Mouse (Mus musculus) cerebellum, postnatal 10 days (tissue): ENCODE results near the gene Ror2.

Experiments used
- DNase-seq, 2 experiments: peaks; one replicate each; pipeline ENCODE4 v3.0.0; 2021; ENCODE audit warnings: mixed read lengths in 2 of 2

Gene Ror2

DNA sequence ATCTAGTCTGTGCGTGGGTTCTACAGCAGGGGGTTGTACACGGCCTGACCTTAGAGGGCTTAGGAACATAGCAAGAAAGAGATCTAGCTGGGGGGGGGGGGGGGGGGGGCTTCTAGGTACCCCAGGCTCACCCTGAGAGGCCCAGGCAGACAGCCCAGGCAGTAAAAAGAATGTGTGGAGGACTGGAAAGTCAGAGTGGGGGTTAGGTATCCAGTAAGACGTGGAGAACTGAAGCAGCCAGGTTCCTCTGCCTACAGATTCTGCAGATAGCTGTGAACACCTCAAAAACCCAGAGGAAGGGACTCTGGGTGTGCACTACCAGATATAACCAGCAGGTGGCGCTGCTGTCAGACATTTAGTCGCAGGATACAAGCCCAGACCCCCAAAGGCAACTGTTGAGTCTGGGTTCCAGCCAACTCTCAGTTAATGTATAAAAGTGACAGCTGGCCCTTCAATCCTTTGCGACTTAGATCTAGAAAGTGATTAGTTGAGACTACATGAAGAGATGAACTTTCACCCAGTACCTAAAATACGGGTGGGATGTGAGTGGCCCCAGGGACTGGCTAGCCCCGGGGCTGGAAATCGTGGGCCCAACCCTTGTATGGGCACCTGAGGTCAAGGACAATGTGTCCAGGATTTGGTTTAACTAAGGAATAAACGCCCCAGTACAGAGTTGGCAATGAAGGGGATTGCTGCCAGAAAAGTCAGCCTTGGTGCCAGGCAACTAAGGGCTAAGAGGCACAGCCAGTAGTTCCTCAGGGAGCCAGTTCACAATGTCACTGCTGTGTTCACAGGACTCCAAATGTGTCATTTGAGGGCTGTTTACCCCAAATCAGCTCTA lies 166.1 kb downstream of the Ror2 start:
- DNase-seq = peak; percentile 95 to 98

DNA sequence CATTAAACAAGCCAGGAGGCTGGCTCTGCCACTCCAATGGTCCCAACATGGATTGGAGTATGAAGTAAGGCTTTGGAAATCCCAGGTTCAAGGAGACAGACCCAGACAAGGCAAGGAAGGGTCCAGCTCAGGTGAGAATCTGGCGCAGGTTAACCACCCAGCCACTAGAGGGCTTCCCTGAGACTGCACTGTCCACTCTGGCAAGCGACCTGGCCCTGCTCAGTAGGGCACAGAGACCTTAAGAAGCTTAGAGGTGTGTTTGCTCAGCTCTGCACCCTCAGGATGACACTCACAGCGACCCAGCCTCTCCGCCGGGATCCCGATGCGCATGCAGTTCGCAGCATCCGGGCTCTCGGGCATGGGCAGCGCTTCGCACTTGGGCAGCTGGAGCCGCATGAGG lies 167.5 kb downstream of the Ror2 start:
- peak; percentile 37 to 40 for DNase-seq

DNA sequence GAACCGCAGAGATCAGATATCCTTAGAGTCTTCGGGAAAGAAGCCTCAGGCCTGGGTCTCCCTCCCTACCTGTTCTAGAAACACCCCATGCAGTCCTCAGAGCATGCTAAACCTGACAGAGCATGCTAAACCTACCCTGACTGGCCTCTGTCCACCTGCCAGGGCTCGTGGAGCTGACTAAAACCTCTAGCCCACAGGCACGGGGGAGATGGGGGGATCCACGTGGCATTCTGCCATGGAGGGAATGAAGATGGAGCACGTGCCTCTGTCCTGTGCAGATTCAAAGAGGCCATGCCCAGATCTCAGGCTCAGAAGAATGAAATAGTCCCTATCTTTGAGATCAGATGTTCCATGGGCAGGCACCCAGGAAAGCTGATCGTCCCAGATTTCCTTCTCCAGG lies 168.0 kb downstream of the Ror2 start:
- DNase-seq = peak; percentile 66 to 74

DNA sequence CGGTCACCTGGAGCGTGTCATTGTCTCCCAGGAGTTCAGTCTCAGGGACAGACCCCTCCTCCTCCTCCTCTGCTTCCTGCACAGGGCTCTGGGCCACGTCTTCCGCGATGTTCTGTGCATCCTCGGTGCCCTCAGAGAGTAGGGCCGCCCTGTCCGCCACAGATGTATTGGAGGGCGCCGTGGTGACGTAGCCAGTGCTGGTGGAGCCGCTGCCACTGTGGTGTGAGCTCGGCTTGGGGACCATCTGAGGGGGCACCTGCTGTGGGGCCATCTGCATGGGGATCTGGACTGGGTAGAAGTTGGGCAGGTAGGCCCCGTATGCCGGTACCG lies 175.7 kb downstream of the Ror2 start:
- DNase-seq = peak in 1 of 2 experiments; percentile 38

DNA sequence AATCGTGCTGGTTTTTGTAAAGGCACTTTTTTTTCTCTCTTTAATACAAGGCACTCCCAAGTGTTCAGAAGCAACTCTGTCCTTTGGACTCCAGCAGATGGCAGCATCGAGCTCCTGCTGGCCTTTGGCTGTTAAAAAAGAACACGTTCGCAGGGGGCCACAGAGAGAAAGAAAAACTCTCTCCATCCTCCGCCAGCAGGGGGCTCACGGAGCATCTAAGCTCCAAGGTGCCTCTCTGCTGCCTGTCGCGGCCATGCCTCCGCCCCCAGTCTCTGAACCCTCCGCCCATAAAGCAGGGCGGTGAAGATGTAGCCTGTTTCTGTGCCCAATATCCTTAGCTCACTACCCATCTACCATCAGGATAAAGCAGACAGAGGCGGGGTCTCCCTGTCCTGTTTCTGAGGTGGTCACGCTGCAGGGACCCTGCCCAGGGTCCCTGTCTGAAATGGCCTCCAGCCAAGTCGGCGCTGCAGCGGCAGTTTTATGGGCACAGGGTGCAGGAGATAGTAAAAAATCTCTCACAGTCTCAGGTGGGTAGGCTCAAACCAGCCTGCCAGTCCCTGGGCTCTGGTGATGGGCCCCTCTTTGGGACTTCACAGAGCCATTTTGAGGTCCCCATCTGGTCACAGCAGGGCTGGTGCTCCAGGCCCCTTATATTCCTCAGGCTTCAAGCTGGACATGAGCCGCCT lies 176.2 kb downstream of the Ror2 start:
- peak; percentile 98 to 99 for DNase-seq

DNA sequence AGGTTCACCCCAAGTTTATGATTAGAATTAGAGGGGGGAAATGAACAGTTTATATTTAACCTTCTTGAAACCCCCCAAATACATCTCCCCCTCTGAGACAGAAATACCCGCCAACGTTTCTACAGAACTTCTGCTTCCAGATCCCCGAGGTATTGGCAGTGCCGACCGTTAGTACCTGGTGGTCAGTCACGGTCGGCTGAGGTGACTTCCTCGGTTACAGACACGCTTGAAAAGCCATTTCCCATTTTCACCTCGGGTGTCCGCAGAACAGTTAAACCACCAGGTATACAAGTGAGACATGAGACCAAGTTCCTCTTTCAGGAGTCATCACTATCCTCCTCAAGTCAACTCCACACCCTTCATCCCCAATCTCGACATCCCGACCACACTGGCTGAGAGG lies 179.2 kb downstream of the Ror2 start:
- no peak for DNase-seq

DNA sequence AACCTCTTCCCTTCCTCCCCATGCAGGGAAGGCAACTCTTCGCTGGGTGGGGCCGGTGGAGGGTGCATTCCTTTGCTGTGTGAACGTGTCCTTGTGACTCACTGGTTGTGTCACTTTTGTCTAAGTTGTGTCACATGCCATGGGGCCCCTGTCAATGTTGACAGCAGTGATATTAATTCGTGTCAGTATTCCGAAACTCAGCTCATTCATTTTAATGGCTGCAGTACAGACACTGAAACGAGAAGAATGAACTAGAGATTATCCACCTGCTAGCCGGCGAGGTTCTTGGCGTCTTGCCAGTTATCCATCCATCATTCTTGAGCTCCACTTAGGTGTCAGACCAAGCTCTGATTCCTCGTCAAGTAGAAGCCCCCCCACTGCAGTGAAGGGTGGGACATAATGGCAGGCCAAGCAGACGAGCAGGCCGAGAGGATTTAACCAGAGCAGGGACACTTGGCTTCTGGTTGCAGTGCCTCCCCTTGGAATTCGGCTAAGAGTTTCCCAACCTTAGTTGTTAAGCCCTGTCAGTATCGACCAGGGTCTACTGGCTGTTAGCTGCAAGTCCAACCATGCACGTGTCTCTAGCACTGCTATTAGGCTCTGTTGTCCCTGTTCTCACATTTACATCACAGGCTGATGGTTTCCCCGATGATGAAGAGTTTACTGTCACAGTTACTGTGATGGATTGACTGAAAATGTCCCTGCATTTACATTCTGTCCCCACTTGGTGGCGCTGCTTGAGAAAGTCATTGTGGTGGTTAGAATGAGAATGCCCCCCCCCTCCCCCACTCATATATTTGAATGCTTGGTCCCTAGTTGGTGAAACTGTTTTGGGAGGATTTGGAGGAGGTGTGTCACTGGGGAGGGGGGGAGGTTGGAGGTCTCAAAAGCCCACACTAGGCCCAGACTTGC lies 185.9 kb downstream of the Ror2 start:
- peak; percentile 63 to 70 for DNase-seq

DNA sequence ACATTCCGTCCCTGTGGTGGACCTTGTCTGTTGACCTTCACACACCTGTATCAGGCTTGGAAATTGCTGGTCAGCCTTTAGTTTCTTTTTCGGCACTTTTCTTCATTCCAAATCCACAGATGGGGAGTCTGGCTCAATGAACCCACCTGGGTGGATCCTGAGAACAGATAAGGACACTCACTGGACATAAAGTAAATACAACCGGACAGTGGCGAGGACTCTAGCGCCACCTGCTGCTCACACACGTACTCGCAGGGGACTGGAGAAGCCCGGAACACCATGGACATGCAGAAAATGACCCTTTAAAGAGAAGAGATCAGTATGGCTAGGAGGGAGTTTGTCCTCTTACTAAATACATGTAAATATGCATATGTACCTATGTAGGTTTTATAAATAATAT lies 189.3 kb downstream of the Ror2 start:
- peak; percentile 90 to 93 for DNase-seq

DNA sequence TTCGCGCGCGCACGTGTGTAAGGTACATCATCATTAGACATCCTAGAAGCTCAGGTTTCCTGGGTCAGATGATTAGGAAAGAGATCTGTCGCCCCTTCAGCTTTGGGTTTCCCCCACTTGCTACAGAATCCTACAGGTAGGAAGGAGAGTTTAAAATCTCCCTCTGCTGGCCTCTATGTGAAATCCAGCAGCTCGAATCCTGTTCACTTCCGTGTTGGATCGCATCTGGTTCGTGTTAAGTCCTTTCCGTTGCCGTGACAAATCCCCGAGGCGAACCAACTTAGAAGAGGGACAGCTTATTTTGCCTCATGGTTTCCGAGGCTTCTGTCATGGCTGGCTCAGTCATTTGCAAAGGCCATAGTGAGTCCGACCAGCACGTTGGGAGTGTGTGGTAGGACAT lies 190.7 kb downstream of the Ror2 start:
- no peak for DNase-seq

DNA sequence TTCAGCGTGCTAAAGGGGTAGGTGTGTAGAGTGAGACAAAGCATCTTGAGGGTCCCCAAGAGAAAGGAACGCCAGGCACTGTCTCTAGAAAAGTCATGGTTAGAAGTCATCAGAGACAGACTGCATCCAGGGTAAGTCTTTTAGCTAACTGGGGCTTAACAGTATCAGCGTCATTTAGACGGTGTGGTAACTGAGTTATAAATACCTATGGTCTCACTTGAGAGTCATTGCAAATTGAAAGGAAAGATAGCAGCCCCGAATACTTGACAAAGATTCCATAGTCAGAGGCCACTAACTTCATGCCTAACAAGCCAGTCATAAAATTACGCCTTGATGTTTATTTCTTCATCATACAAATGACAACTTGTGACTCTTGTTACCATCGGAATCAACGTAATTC lies 191.3 kb downstream of the Ror2 start:
- no peak for DNase-seq

DNA sequence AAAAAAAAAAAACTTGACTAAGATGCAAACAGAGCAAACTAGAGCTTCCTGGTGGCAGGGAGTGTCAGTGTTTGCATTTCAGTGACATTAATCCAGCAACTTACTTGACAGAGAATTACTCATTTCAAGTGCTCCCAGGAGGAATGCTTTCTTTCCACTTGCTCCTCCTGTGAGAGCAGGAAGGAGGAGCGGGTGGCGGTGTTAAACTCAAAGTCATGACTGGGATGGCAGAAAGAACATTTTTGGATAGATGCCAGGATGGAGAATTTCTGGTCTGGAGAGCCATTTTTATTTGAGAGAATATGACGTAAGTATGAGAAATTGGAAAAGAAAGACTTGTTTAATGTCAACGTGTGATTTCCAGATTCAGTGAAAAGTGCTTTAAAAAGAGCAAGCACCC lies 192.5 kb downstream of the Ror2 start:
- DNase-seq = no peak

DNA sequence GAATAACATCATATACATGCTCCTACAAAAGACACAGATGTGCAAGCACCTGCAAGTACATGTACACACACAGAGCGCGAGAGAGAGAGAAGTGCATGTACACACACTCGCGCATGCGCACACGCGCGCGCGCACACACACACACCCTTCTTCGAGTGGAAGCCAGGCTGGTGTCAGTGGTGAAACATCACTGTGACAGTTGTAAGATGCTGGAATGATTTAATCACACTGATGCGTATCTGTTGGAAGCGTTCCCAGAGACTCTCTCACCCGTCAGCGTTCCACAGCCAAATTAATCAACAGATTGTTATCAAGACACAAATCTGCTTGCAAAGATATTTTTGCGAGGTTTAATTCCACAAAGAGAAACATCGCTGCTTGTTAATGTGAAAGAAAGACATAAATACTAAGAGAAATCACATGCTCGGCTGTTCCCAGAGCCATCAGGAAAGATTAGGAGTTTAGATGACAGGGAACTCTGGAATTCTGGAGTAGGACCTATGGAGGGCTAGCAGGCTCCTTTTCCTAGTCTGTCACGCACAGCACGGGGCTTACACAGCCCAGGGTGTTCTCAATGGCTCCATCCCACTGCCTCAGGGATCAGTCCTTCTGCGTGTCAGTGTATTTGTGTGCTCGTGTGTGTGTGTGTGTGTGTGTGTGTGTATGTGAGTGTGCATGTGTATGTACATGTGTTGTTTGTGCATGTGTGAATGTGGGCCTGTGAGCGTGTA lies 199.2 kb downstream of the Ror2 start:
- no peak for DNase-seq

DNA sequence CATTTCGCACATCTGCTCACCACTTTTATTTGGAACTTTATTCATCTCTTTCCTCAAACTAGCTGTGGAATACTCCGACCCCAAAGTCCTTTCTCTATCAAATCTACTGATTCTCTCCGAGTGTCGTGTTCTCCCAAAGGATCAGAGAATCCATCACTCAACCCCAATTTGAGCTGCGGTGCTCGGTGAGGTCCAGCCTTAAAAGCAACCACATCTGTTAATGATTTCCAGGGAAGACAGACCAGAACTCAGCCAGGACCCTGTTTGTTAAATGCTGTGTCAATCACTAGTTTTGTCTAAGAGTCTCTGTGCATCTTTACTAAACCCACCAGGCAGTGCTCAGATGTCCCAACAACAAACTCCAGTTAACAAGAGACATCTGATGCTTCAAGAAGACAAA lies 204.1 kb downstream of the Ror2 start:
- no peak for DNase-seq

DNA sequence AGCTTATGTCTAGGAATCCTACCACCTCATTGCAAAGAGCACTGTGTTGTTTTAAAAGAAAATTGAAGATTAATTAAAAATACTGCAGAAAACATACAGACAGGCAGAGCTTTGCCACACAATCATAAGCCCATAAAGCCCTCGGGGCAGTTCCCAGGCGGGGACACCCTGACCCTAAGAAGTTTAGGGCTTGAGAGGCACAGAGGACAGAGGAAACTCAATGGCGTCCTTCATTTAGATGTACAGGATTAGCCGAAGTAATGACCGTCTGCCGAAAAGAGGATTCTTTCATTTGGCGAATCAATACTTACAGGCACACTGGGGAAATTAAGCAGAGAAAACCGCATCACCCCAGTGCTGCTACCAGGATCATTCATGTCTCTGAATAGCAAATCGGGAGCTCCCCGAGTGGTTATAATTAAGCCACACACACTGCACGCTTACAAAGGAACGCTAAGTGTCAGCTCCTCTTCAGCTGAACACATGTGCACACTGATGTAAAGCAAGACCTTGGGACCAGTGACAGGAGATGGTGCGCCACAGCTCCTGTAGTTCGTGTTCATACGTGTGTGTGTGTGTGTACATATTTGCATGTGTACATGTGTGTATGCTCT lies 208.1 kb downstream of the Ror2 start:
- DNase-seq = no peak

DNA sequence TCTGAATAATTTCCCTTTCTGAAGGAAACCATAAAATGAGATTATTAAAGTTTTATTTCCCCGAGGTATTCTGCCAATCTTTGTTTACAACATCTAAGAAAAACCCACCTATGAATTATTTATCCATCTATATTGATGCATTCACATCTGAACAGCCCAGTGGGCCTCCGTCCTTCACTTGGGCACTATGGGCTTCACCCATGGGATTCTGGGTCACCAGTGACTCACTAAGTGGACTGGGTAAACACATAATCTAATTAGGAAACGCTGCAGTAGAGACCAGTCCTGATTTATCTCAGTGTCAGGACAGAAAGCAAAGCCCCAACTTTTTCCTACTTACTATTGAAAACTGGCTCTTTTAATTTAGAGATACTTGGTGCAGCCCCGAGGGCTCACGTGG lies 210.9 kb downstream of the Ror2 start:
- DNase-seq = no peak

DNA sequence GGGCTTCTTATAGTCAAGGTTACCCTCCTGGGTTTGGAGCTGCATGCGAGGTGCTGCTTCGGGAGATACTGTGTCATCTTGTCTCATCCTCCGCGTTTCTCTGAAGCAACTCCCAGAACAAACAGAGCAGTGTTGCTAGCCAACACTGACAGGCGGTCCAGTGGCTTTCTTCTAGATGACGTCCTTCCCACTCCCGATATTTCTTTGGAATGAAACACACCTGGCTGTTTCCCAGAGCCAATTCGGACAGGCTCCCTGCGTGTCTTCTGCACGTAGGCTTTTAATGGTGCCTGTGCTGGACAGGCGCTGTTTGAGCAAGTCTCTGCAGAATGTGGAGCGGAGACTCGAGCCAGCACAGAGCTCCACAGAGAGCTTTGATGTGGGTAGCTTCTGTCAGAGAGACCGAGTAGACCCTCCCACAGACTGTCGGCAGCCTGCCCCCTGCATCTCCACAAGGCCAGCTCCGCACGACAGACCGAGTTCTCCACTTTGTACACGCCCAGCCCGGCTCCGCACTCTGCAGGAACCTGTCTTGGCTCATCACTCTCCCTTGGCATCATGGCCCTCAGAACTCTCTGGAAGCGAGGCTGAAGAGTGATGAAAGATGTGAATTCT lies 216.7 kb downstream of the Ror2 start:
- peak; percentile 58 to 66 for DNase-seq

DNA sequence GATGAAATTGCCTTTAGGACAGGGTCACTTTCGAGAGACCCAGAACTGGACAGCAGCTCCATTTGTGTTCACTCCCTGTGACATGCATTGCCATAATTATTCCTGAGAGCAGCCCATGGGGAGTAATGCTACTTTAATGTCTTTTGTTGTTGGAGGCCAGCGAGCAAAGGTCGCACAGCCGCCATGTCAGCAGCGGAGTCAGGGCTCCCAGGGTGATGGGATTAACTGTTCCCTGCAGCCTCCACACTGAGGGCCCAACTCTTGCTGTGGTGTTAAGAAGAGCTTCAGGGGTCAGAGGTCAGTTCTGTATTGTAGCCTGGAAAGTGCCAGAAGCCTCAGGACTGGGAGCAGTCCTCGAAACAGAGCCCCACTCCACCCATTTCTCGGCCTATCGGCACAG lies 217.5 kb downstream of the Ror2 start:
- no peak for DNase-seq

DNA sequence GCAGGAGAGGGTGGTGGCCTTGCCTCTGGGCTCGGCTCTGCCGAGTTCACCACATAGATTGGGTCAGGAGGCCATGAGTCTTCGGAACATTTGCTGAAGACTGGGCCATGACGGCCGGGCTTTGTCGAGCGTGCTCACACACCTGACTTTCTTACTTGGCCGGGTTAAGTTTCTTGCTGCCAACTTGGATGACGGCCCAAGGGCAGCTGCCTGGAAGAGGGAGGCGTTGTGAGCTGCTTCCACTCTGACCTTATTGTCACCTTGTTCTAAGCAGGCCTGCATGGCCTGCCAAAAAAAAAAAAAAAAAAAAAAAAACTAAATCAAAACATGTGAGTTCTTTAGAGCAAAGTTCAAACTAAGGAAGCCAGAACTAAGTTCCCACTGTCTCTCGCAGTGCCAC lies 218.0 kb downstream of the Ror2 start:
- peak; percentile 71 to 77 for DNase-seq

DNA sequence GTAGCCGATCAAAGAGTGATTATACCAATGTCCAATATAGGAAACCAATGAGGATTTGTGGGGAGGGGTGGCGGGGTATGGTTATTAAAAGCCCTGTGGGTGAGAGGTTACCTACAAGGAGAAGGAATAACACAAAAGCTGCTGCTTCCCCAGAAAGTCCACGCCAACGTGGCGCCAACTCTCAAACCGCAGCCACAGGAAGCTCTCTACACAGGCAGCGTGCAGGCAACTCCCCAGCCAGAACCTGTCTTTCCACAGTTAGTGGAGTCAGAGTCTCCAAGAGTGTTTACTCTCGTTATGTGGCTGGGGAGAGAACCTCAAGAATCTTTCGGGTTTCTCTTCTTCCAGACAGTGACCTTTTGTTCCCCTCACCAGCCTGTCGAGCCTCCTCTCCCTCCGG lies 220.8 kb downstream of the Ror2 start:
- DNase-seq = no peak

DNA sequence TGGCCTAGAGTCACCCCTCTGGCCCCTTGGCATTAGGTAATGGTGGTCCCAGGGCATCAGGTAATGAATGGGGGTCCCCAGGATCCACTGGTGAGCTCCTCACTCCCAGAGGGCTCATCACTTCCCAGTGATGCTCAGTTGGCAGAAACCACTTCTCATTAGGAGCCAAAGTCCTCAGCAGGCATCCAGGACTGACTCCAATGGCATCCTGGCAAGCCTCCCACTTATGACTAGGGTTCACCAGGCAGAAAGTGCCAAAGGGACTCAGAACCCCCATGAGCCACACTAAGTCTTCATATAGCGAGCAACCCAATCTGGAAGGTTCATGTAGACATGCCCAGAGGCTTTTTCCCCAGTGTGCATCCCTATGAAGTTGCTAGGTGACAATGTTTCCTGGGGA lies 221.2 kb downstream of the Ror2 start:
- peak; percentile 27 to 30 for DNase-seq
